Mouse (Mus musculus) G1E (cell line): ENCODE data around the gene Npr3. TPM values are rescaled to one million over a fixed set of nuclear protein-coding genes. Genes with fewer than 3 reads are reported as not detected.

Experiments
- ATAC-seq: 2 replicates; pipeline ENCODE4 v1.8.0; 2016; ENCODE audit warnings: mild to moderate bottlenecking; ENCODE audit not compliant: insufficient number of reproducible peaks, poor library complexity, low FRiP score, severe bottlenecking; ENCODE audit errors: extremely low read depth
- DNase-seq: peaks from one replicate; pipeline ENCODE4 v3.0.0; 2012; ENCODE audit warnings: low spot score
- H3K27me3 ChIP-seq: 2 replicates; pipeline ENCODE4 v1.6.1; 2012; ENCODE audit warnings: mild to moderate bottlenecking, low read length, inconsistent platforms; ENCODE audit not compliant: insufficient read depth
- H3K36me3 ChIP-seq: replicated peaks from 2 replicates; pipeline ENCODE3; 2012; ENCODE audit warnings: mild to moderate bottlenecking, inconsistent platforms
- H3K4me1 ChIP-seq: 2 replicates; pipeline ENCODE4 v1.6.1; 2012; ENCODE audit warnings: low read depth, low read length, inconsistent platforms, mixed read lengths; ENCODE audit not compliant: insufficient read depth
- H3K4me3 ChIP-seq: 2 replicates; pipeline ENCODE4 v1.5.1; 2012; ENCODE audit warnings: low read depth, mild to moderate bottlenecking, inconsistent platforms, low read length, moderate library complexity, mixed read lengths
- H3K9me3 ChIP-seq: replicated peaks from 2 replicates; pipeline ENCODE4 v1.6.1; 2012; ENCODE audit warnings: inconsistent platforms
- CTCF ChIP-seq: IDR thresholded peaks from 2 replicates; pipeline ENCODE4 v1.5.1; 2012; ENCODE audit warnings: low read depth, low read length, inconsistent platforms, mixed read lengths
- GATA1 ChIP-seq: IDR thresholded peaks from 2 replicates; pipeline ENCODE4 v1.6.1; 2012; ENCODE audit warnings: borderline replicate concordance, low read length, inconsistent platforms, mixed read lengths
- GATA2 ChIP-seq: IDR thresholded peaks from 2 replicates; pipeline ENCODE4 v1.6.1; 2012; ENCODE audit warnings: low read depth, low read length, inconsistent platforms, borderline replicate concordance
- POLR2AphosphoS5 ChIP-seq: IDR thresholded peaks from 2 replicates; pipeline ENCODE4 v1.6.1; 2012; ENCODE audit warnings: low read depth, low read length, inconsistent platforms; ENCODE audit not compliant: insufficient replicate concordance
- TAL1 ChIP-seq: conservative IDR thresholded peaks from 2 replicates; pipeline ENCODE4 v1.6.1; 2012; ENCODE audit warnings: low read depth, low read length, inconsistent platforms, mixed read lengths
- polyA plus RNA-seq: library from polyadenylated mRNA; stranded (reverse); fragments of >175 nt; gene quantifications from 2 replicates; pipeline ENCODE4 v1.2.3, GENCODE M21; 2012
- total RNA-seq, 2 experiments: library from RNA; stranded (forward) in 1 of 2; stranded (reverse) in 1 of 2; fragments of 200-1000 nt in 1 of 2; fragments of >200 nt in 1 of 2; fragmentation: Nextera tagmentation in 1 of 2; gene quantifications; 2 replicates each; pipeline ENCODE4 v1.2.3; 2014 to 2017

Gene Npr3
- total and polyA plus RNA-seq, 3 experiments, result 0.16 TPM; not detected in 2

DNA sequence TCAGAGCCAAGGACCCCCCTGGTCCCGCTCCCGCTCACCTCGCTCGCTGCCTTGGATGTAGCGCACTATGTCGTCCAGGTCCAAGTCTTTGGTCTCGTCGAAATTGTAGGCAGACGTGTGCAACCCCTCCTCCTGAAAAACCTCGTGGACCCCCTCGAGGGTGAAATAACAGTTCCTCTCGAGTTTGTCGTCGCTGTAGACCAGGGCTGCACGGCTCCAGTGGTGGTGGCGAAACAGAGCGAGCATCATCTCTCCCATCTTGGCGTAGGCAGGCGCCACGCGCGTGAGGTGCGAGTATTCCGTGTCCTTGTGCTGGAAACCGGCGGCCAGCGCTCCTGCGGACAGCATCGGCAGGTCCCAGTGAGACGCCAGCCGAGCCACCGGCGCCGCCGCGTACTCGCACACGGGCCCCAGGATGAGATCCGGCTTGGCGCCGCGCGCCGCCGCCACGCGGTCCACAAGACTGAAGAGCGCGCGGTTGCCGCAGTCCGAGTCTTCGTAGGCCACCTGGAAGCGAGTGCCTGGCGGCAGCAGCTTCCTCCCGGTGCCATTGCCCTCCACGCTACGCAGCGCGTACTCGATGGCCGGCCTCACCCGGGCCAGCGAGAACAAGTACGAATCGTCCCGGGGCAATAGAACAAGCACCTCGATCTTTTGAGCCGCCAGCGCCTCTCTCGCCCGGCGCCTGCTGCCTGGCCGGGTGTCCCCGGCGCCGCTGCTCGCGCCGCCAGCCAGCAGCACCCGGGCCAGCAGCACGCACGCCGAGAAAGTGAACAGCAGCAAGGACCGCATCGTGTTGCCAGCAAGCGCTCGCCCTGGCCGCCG is 2.0 kb downstream of the Npr3 start:
- Histone ChIP-seq H3K4me3 (no peak overlapping the region), H3K27me3 (peaks cover 23% of the 10 kb centered on the region; the same call in 1 of the 2 replicates), H3K9me3 (peaks cover 4% of the 10 kb centered on the region; the same call in 1 of the 2 replicates), H3K36me3 (no peaks in the 10 kb centered on the region), H3K4me1 (no peaks in the 10 kb centered on the region)
- no peak for TF ChIP-seq TAL1
- TF ChIP-seq CTCF, result no peak
- TF ChIP-seq GATA1, result no peak
- no peak for TF ChIP-seq POLR2AphosphoS5
- TF ChIP-seq GATA2, result no peak
- DNase-seq (no peak), ATAC-seq (no peak)

DNA sequence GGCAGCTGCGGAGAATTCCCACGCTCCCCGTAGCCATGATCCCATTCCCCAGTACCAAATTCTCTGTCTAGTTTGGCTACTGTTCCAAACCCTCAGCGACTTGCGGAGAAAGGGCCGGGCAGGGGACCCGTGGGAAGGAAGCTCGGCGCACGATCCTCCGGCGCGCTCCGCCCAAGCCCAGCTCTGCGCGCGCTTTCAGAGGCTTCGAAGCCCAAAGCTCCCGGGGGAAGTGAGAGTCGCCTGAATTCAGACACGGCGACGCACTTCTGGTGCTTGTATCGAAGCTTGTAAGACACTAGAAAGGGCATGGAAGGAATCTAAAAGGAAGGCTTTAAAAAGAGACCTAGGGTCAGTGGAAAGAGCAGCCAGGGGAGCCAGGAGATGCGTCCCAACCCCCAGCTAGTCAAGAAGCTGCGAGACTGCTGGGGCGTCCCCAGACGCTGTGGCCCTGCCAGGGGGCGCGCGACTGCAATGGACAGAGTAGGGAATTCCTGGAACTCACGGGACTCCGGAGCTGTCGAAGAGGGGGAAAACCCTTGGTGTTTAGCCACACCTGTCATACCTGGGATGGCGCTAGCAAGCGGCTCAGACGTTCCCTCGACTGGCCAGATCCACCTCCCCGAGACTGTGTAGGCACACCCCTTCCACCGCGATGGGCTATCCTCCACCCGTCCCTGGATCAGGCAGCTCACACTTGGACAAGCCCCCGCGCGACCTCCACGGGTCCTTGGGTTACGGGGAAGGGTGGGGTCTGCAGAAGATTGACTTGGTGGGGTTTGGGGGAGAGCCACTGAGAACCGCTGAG is 2.8 kb downstream of the Npr3 start:
- Histone ChIP-seq H3K4me1 (no peaks in the 10 kb centered on the region), H3K36me3 (no peaks in the 10 kb centered on the region), H3K4me3 (no peak overlapping the region), H3K27me3 (peaks cover 23% of the 10 kb centered on the region; the same call in 1 of the 2 replicates), H3K9me3 (peaks cover 4% of the 10 kb centered on the region; the same call in 1 of the 2 replicates)
- TF ChIP-seq POLR2AphosphoS5 (no peak), CTCF (no peak), TAL1 (no peak), GATA1 (no peak), GATA2 (no peak)
- DNase-seq (no peak), ATAC-seq (no peak)

DNA sequence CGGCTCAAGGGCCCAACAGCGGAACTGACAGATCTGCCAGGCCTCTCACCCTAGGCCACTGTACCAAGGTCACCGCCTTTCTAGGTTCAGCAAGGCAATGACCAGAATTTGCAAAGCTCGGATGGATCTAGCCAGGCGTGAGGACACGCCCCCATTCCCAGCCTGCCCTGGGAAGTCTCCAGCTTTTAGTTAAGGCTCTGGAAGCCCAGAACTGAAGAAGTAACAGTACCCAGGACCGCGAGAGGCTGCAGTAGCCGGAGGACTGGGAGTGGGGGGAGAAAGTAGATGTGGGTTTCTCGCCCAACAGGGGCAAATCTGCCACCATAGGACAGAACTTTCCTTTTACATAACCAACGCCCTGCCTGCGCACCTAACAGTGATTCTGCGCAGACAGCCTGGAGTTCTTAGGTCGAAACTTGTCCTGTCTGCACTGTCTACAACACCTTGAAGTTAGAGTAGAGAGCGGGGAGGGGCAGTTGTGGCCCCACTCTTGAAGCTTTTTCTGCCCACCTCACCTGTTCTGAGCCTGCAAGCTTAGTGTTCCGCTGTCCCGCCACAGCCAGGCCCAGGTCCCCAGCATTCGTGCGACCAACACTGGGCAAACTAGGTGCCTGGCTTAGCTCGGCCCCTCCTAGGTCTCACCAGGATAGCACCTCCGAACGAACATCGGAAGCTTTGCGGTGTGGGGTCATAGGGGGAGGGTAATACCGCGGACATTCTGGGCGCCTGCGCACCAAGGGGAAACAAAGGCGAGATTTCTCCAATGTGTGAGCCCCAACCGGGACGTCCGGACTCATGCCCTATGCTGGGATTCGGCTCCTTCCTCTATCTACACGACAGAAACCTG is 3.7 kb downstream of the Npr3 start:
- ATAC-seq (no peak), DNase-seq (no peak)
- Histone ChIP-seq H3K36me3 (no peaks in the 10 kb centered on the region), H3K4me3 (no peak overlapping the region), H3K4me1 (no peaks in the 10 kb centered on the region), H3K9me3 (peaks cover 4% of the 10 kb centered on the region; the same call in 1 of the 2 replicates), H3K27me3 (peaks cover 23% of the 10 kb centered on the region; the same call in 1 of the 2 replicates)
- TF ChIP-seq GATA2 (no peak), POLR2AphosphoS5 (no peak), GATA1 (no peak), TAL1 (no peak), CTCF (no peak)

DNA sequence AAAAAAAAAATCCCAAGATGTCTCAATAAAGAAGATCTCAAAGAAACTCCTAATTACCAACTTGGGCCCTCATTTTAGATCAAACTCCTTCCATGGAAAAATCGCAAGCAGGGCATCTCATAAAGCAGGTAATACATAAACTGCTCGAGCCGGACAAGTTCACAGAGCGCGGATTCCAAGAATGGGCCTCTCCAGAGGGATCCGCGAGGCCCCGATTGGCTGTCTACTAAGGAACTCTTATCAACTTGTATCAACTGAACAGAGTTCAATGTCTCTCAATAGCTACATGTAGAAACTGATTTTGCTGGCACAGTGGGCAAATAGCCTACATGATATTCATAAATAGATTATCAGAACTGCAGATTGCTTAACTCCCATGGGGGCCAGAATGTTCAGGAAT is 9.5 kb downstream of the Npr3 start:
- no peak for TF ChIP-seq GATA2
- TF ChIP-seq TAL1, result no peak
- no peak for TF ChIP-seq CTCF
- no peak for TF ChIP-seq POLR2AphosphoS5
- no peak for TF ChIP-seq GATA1
- Histone ChIP-seq H3K9me3 (no peaks in the 10 kb centered on the region), H3K4me3 (no peak overlapping the region), H3K27me3 (0 out of 2 replicates have a peak, but pooled peaks cover 2% of the 10 kb centered on the region), H3K36me3 (no peaks in the 10 kb centered on the region), H3K4me1 (no peaks in the 10 kb centered on the region)
- no peak for DNase-seq
- no peak for ATAC-seq

DNA sequence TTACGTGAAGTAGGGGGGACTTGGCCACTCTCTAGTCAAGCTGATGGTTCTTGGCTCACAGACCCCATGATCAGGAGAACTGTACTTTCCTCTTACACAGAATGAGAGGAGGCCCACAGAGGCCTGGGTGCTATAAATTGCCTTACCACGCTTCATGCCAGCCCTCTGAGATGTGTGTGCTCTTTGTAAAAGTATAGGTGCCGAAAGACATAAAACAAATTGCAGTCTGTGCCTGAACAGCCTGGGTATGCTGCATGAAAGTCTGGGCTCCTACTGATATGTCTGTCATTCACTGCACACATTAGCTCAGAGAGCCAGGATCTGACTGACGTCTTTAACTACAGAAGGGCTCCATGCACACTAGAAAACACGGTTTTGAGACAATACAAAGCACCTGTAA is 9.9 kb downstream of the Npr3 start:
- no peak for ATAC-seq

More for the DNA sequence above, 9.9 kb downstream of the Npr3 start:
- DNase-seq, result no peak
- H3K36me3 ChIP-seq, result no peaks in the 10 kb centered on the region
- TF ChIP-seq POLR2AphosphoS5 (no peak), TAL1 (no peak), CTCF (no peak), GATA2 (no peak), GATA1 (no peak)
- H3K4me1 ChIP-seq, result no peaks in the 10 kb centered on the region
- no peak overlapping the region for H3K4me3 ChIP-seq
- 0 out of 2 replicates have a peak, but pooled peaks cover 2% of the 10 kb centered on the region for H3K27me3 ChIP-seq
- H3K9me3 ChIP-seq, result no peaks in the 10 kb centered on the region
